Mouse (Mus musculus) bone marrow macrophage, adult 2 months (primary cell): Measurements from ENCODE around the gene Tectb. TPM values are rescaled to one million over a fixed set of nuclear protein-coding genes. Genes with fewer than 3 reads are reported as not detected.

Source experiments
- H3K27ac ChIP-seq: 2 replicates; pipeline ENCODE4 v1.5.1; 2012; ENCODE audit warnings: low read depth, low read length; ENCODE audit not compliant: insufficient read depth
- H3K4me1 ChIP-seq: 2 replicates; pipeline ENCODE4 v1.6.1; 2012; ENCODE audit warnings: low read length; ENCODE audit not compliant: control insufficient read depth, insufficient read depth
- H3K4me3 ChIP-seq: 2 replicates; pipeline ENCODE4 v1.5.1; 2012; ENCODE audit warnings: mild to moderate bottlenecking, low read length, moderate library complexity; ENCODE audit not compliant: insufficient read depth
- CTCF ChIP-seq: IDR thresholded peaks from 2 replicates; pipeline ENCODE4 v1.5.1; 2012; ENCODE audit warnings: low read depth, mild to moderate bottlenecking, low read length, moderate library complexity
- POLR2A ChIP-seq: IDR thresholded peaks from 2 replicates; pipeline ENCODE4 v1.6.1; 2012; ENCODE audit warnings: mild to moderate bottlenecking, low read depth, low read length, borderline replicate concordance
- polyA plus RNA-seq: library from polyadenylated mRNA; stranded (reverse); fragments of >200 nt; gene quantifications from 2 replicates; pipeline ENCODE4 v1.2.4, GENCODE M21; 2012; ENCODE audit not compliant: missing spikeins, insufficient read depth, insufficient read length

Gene Tectb
- polyA plus RNA-seq, 1 experiment = not detected

DNA sequence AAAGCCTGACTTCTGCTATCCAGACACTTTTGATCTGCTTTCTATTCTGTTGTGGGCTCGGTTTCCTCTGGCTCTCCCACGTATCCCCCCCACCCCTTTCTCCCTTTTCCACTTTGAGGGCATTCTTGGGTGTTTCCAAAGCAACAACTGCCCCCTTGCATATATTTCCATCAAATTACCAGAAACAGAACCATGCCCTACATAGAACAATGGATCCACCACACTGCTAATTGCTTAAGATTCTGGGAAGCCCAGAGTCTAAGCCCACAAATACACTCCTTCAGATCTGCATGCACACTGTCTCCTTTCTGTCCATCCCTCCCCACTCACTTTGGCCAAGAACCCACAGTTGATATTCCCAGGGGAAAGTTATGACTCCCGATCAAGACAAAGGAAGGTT is 5.1 kb downstream of the Tectb start:
- no peak overlapping the region for H3K4me3 ChIP-seq
- H3K4me1 ChIP-seq = no peaks in the 10 kb centered on the region
- no peak overlapping the region for H3K27ac ChIP-seq
- TF ChIP-seq POLR2A (no peak), CTCF (no peak)

DNA sequence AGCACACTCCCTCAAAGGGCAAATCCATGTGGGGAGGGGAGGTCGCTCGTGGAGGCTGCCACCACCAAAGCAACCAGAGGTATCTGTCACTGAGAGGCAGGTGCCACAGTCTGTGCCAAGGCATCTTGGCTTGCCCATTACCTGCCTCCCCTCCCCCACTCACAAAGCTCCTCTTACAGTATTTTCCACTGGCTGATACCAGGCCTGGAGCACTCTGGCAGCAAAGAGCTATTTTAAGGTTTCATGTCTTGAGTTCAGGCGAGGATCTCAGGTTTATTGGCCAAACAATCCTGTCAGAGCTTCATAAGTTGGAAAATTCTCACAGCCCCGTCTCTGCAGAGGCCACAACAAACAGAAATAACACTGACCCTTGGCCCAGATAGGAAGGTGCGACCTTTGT is 9.5 kb downstream of the Tectb start:
- no peaks in the 10 kb centered on the region for H3K4me1 ChIP-seq
- H3K27ac ChIP-seq = no peak overlapping the region

DNA sequence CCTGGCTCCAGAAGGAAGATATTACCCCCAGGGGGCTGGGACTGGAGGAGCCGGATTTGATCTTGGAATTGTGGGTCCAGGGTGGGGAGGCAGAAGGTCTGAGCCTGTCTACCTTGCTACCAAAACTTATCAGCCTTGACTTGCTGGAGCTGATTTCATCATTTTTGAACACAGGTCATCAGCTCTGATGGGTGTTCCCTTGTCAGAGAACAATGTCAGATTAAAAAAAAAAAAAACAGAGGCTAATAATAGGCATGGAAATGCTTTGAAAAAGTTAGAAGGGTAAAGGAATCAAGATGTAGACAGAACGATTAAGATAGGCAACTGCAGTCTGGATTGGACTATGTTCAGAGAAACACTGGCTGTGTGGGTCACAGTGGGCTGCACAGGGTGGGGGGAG is 11.1 kb downstream of the Tectb start:
- no peak for TF ChIP-seq CTCF
- no peak for TF ChIP-seq POLR2A
- no peaks in the 10 kb centered on the region for H3K4me1 ChIP-seq
- H3K27ac ChIP-seq = no peak overlapping the region
- no peak overlapping the region for H3K4me3 ChIP-seq

More for the DNA sequence above, 9.5 kb downstream of the Tectb start:
- TF ChIP-seq CTCF = no peak
- no peak for TF ChIP-seq POLR2A
- H3K4me3 ChIP-seq = no peak overlapping the region

DNA sequence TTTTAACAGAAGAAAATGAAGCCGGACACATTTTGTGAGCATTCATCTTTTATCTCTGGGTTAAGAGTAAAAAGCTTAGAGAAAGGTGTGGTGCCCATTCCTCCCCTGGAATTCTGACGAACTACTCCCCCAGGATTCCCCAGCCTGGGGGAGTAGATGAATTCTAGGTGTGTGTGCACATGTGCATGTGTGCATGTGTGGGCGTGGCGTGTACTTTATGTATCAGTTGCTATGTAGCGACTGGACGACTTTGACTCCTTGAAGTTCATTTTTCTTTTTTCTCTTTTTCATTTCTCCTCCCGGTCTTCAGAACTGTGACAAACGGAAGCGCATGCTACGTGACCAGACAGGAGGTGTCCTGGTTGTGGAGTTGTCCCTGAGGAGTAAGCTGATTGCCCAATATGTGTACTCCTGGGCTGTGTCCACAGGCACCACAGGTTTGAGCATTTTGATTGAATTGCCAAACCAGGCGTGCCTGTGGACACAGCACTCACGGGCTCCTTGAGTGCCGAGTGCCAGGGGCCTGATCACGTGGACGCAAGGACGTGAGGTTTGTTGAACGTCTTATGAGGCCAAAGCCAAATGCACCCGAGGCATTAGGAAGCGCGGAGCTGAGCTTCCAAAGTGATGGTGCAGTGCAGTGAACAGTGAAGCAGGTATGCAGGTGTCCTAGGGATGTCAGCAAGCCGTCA is 11.9 kb downstream of the Tectb start:
- TF ChIP-seq CTCF = no peak
- TF ChIP-seq POLR2A = no peak
- no peak overlapping the region for H3K4me3 ChIP-seq
- H3K4me1 ChIP-seq = no peaks in the 10 kb centered on the region
- H3K27ac ChIP-seq = no peak overlapping the region

DNA sequence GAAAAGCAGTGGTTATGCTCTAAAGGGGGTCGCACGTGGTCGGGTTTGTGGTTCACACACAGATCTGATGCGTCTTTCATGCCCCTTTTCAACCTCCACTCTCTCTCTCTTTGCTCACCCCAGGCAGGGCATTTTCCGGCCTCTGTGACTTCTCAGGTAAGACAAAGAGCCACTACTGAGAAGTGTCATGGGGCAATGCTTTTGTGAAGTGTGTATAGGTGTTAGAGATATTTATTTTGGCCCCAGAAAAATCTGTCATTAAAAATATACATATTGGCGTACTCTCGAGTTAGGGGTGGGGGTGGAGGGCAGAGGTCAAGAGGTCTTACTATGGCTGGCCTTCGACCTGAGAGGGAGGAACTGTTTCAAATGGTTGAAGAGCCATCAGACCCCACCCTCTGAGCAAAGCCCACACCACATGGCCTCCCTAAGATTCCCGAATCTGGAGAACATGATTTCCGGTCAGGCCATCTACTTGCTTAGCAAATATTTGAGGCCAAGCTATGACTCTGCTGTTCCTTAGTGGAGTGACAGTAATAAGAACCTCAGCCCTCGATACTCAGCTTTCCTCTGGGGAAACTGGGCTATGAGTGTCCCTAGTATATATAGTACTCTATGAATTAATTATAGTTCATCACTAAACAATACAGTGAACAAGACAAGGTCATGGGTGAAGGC is 13.3 kb downstream of the Tectb start:
- H3K4me1 ChIP-seq = no peaks in the 10 kb centered on the region
- no peak overlapping the region for H3K27ac ChIP-seq
- H3K4me3 ChIP-seq = no peak overlapping the region
- TF ChIP-seq CTCF = no peak
- TF ChIP-seq POLR2A = no peak

DNA sequence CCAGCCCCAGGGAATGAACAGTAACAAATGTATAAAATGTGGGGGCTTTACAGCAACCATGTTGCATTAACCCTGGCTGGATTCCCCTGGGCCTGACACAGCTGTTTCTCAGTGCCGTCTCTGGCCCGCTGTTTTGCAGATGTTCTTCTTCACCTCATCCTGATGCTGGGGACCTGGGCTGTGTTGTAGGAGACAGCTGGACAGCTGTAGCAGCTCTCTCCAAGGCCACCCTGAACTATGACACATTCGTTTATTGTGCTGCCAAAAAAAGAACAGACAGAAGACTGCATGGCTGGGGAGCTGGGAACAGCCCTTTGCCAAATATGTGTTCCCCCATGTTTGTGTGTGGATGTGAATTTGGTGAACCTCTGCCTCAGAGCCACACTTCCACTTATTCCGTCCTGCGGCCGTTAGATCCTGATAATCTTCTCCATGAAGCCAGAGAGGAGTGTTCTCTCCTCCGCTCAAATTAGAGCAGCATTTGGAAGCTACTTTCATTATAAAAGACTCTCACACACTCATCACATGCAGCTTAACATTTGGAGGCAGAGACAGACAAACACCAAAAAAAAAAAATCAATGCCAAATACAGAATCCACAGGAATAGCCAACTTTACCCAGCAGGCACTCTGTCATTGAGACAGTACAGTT is 14.1 kb downstream of the Tectb start:
- no peak overlapping the region for H3K27ac ChIP-seq
- no peaks in the 10 kb centered on the region for H3K4me1 ChIP-seq
- no peak for TF ChIP-seq POLR2A
- TF ChIP-seq CTCF = no peak
- H3K4me3 ChIP-seq = no peak overlapping the region

DNA sequence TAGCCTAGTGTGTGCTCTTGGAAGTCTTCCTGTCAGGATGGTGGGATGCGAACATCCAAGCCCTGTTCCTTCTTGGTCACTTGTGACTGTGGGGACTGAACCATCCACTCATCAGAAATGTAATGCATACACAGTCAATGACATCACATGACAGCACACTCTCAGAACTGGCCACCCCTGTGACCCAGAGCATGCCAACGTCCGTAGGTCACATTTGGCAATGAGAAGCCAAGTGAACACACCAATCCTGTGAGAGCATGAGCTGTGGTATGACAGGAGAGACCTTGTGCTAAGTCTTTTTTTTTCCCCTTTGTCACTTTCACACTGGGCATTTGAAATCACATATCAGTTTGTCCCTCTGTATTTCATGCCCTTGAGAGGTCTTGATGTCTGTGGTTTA is 15.0 kb downstream of the Tectb start:
- Histone ChIP-seq H3K4me1 (no peaks in the 10 kb centered on the region), H3K27ac (no peak overlapping the region), H3K4me3 (no peak overlapping the region)
- no peak for TF ChIP-seq POLR2A
- no peak for TF ChIP-seq CTCF

DNA sequence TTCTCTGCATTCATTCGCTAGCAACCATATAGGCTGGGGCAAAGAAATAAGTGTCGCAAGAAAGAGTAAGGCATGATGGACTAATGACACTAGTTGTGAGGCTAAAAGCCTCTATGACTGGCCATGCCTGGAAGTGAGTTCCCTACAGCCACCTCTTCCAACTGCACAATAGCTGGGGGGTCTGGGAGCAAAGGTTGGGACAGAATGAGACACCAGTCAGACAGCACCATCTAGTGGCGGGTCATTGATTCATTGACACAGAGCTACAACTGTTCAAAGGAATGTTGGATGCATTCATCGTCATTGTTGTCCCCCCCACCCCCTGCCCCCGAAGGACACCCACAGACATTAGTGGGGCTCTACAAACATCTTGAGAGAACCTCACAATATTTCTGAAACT is 17.8 kb downstream of the Tectb start:
- no peaks in the 10 kb centered on the region for H3K4me1 ChIP-seq
- H3K4me3 ChIP-seq = no peak overlapping the region
- TF ChIP-seq POLR2A = no peak
- peak; percentile 88 for TF ChIP-seq CTCF
- H3K27ac ChIP-seq = no peak overlapping the region

DNA sequence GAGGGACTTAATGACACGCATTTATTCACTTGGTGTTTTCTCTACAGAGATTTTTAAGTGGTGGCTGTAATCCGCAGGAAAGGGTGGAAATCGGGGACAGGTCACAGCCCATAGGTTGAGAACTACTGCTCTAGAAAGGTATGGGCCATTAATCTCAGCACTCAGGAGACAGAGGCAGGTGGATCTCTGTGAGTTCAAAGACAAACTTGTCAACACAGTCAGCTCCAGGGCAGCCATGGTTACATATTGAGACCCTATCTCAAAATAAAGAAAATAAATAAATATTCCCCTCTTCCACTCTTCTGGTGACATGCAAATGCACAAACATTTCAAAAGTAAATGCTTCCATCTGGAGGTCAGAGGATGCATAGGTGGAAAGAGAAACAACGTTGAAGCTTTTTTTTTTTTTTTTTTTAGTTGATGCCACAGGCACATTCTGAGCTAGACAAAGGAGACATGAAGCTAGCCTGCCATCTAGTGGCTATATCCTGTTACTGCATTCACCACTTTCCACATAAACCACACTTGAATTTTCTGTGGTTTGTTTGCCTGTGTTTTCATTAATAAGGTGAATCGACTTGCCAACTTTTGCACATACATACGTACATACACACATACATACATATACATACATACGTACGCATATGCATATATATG is 26.1 kb downstream of the Tectb start:
- no peaks in the 10 kb centered on the region for H3K4me1 ChIP-seq
- no peak overlapping the region for H3K4me3 ChIP-seq
- no peak for TF ChIP-seq CTCF
- TF ChIP-seq POLR2A = no peak
- H3K27ac ChIP-seq = no peak overlapping the region

DNA sequence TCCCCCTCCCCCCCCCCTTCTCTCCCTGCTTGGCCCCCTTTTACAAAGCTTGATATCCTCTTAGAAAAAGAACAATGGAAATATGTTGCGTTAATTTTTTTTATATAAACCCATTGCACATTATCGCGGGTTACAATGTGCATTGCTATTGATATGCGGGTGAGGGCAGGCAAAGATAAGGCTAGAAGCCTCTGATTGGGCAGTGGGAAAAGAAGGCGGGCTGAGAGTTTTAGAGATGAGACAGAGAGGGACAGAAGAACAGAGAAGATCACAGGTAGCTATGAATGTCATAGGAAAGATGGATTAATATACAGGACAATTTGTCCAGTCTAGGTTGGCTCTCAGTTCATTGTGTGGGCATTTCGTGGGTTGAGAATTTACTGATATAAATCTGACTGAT is 26.7 kb downstream of the Tectb start:
- H3K27ac ChIP-seq = no peak overlapping the region
- H3K4me3 ChIP-seq = no peak overlapping the region

More for the DNA sequence above, 26.7 kb downstream of the Tectb start:
- TF ChIP-seq CTCF = no peak
- no peak for TF ChIP-seq POLR2A
- no peaks in the 10 kb centered on the region for H3K4me1 ChIP-seq
